Mouse (Mus musculus) right cerebral cortex, adult 18-20 months (tissue): Measurements from ENCODE around the gene Zfp358.

ENCODE experiments used
- DNase-seq: peaks from one replicate; pipeline ENCODE4 v3.0.0; 2022; ENCODE audit warnings: mixed read lengths

Zfp358 gene

GRCm38 (mm10) chr8:3500235-3501090 is 7.5 kb downstream of the Zfp358 start, which contains the start of gene Mcoln1:
Mcoln1 (plus strand) TSS chr8:3500457.
- peak; percentile 98 for DNase-seq

DNA sequence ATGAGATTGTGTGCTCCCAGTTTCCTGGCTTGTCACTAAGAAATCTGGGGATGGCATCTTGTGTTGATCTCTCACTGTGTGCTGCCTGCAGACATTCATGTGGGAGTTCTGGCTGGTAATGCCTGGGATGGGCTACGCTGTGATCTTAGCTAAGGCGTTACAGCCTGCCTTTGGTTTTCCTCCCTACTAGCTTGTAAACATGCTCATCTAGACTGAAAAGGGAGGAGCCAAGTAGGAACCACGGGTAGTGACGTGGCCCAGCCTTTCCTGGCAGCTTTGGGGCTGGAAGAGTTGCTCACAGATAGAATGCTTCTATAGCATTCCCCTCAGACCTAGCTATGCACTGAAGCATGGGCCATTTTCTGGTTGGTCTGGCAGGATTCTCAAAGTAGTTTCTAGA is 9.3 kb downstream of the Zfp358 start:
- DNase-seq: no peak

GRCm38 (mm10) chr8:3507979-3508754 is 15.2 kb downstream of the Zfp358 start:
- DNase-seq: no peak

GRCm38 (mm10) chr8:3514681-3515247 is 21.8 kb downstream of the Zfp358 start:
- no peak for DNase-seq

DNA sequence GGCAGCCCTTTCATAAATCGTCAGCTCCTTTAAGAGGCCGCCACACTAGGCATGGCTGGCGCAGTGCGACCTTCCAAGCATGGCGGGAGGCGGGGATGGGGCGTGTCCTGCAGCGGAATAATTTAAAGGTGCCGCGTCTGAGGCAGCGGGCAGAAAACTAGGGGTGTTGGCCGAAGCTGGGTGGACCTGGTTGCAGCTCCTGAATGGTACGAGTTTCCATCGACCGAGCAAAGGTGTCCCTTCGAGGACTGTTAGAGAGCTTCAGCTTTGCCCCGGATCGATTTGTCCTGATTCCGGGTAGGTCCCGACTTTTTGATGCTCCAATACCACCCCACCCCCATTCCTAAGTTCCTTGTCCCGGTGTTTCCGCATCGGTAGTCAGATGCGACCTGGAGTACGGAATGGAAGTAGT is 22.3 kb downstream of the Zfp358 start, which contains the start of gene Pnpla6:
Gene Pnpla6 (plus strand): TSS at position 125 of the 412 bp plus-strand sequence.
- DNase-seq: peak; percentile 92

- peak; percentile 66 for DNase-seq
These were observed 23.0 kb downstream of the Zfp358 start for GRCm38 (mm10) chr8:3515771-3516417.

DNA sequence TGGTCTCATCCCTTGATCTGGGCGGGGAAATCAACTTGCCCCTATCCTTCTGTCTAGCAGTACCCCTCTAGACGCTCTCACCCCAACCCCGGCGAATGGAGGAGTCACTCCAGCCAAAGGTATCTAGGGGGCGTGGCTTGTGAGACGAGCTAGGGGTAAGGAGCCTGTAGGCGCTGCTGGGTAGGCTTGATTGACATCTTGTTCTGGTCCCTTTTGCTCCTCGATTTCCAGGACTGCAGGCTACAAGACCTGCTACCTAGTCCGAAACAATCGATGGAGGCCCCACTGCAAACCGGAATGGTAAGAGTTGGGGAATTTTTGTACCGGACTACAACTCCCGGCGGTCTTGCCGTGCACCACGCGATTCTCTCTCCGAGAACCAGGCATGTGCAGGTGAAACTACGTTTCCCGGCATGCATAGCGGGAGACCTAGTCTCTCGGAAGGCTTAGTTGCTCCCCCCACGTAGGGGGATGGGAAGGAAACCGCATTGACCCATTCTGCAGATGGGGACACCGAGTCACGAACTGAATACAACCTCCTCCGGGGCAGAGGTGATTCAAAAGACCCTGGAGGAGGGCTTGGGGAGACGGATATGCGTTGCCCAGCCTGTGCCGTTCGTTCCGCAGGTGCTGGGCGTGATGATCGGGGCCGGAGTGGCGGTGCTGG is 23.6 kb downstream of the Zfp358 start:
- DNase-seq: peak; percentile 97

DNA sequence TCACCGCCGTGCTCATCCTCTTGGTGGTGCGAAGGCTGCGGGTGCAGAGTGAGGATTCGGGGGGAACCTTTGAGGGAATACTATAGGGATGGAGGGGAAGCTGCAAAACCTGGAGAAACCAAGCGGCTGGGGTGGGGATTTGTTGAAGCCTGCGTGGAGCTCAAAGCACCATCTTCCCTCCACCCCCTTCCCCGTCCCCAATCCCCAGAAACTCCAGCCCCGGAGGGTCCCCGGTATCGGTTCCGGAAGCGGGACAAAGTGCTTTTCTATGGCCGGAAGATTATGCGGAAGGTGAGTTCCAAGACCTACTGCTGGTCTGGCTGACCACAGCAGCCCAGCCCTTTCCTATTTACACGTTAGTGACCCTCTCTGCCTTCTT is 24.2 kb downstream of the Zfp358 start:
- DNase-seq: no peak

- no peak for DNase-seq
These were observed 29.2 kb downstream of the Zfp358 start for GRCm38 (mm10) chr8:3522007-3522697.

- DNase-seq: no peak
These were observed 37.9 kb downstream of the Zfp358 start for GRCm38 (mm10) chr8:3530816-3531215.

DNA sequence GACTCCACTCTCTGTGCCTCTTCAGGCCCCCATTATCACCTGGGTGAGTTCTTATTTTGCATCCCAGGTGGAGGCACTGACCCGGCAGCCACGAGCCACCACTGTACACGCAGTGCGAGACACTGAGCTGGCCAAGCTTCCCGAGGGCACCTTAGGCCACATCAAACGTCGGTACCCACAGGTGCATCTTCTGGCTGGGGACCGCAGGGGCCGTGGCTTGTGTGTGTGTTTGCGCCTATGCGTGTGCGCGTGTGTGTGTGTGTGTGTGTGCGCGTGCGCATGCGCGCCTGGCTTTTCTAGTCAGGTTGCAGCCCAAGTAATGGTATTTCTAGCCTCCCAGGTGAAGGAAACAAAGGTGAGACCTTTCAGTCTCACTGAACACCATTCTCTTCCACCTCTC is 39.0 kb downstream of the Zfp358 start:
- no peak for DNase-seq

- no peak for DNase-seq
These were observed 43.3 kb downstream of the Zfp358 start for GRCm38 (mm10) chr8:3536053-3536841.

GRCm38 (mm10) chr8:3536940-3537339 is 44.0 kb downstream of the Zfp358 start:
- DNase-seq: no peak

GRCm38 (mm10) chr8:3537666-3538065 is 44.7 kb downstream of the Zfp358 start:
- DNase-seq: no peak

GRCm38 (mm10) chr8:3539146-3539545 is 46.2 kb downstream of the Zfp358 start:
- no peak for DNase-seq

DNA sequence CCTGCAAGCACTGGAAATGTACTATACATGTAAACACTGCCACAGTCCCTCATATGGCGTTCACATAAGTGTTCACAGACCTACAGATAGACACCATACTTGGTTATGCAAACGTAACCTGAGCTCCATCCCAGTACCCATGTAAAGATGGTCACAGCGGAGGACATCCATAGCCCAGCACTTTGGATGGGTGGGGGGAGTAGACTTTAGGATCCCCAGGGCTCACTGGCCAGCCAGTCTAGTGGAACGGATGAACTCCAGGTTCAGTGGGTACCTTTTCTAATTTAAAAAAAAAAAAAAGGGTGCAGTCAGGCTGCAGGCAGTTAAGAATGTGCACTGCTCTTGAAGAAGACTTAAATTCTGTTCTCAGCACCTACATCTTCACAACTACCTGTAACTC is 47.1 kb downstream of the Zfp358 start:
- DNase-seq: no peak

DNA sequence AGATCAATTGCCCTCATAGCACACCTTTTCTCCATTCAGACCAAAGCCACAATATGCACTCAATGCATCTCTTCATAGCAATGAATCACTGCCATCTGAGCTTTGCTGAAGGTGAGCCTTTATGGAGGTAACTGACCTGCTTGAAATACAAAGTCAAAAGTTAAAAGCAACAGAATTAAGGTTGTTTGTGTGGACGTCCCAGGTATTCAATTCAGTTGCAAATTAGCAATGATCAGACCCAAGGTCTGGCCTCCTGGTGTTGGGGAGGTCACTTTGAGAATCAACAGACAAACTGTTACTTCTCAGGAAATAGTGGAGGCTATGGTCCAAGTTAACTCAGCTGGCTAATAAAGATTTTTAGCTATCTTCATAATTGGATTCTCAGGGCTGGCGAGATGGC is 53.6 kb downstream of the Zfp358 start:
- DNase-seq: no peak
